Mouse (Mus musculus) limb, embryonic 11.5 days (tissue): ENCODE results near the gene Ogg1. TPM values are rescaled to one million over a fixed set of nuclear protein-coding genes. Genes with fewer than 3 reads are reported as not detected.

ENCODE experiments used
- ATAC-seq: fragments of 200-750 bp; cut with Nextera tagmentation; 2 replicates; pipeline ENCODE4 v1.8.0; 2017; ENCODE audit warnings: low read depth; ENCODE audit not compliant: insufficient number of reproducible peaks, low FRiP score, low TSS enrichment
- DNase-seq: peaks from one replicate; pipeline ENCODE4 v3.0.0-alpha.2; 2015; ENCODE audit warnings: low spot score
- H3K27ac ChIP-seq: fragments of 300-500 bp; sonication (generic); replicated peaks from 2 replicates; pipeline ENCODE4 v1.5.1; 2014; ENCODE audit warnings: low read depth, mild to moderate bottlenecking, low read length
- H3K27me3 ChIP-seq: fragments of 300-500 bp; sonication (generic); 2 replicates; pipeline ENCODE4 v1.6.1; 2014; ENCODE audit warnings: mild to moderate bottlenecking, low read length, mixed read lengths; ENCODE audit not compliant: control insufficient read depth, insufficient read depth
- H3K36me3 ChIP-seq: fragments of 300-500 bp; sonication (generic); 2 replicates; pipeline ENCODE4 v1.6.1; 2014; ENCODE audit warnings: mild to moderate bottlenecking, low read length, moderate library complexity, mixed read lengths; ENCODE audit not compliant: control insufficient read depth, insufficient read depth
- H3K4me1 ChIP-seq: fragments of 300-500 bp; sonication (generic); 2 replicates; pipeline ENCODE4 v1.6.1; 2014; ENCODE audit warnings: low read length, mixed read lengths; ENCODE audit not compliant: control insufficient read depth, insufficient read depth
- H3K4me2 ChIP-seq: fragments of 300-500 bp; sonication (generic); 2 replicates; pipeline ENCODE4 v1.6.1; 2014; ENCODE audit warnings: low read depth, mild to moderate bottlenecking, moderate library complexity; ENCODE audit not compliant: severe bottlenecking
- H3K4me3 ChIP-seq: fragments of 300-500 bp; sonication (generic); 2 replicates; pipeline ENCODE4 v1.5.1; 2014; ENCODE audit warnings: low read depth, low read length
- H3K9ac ChIP-seq: fragments of 300-500 bp; sonication (generic); 2 replicates; pipeline ENCODE4 v1.6.1; 2014; ENCODE audit warnings: mild to moderate bottlenecking, low read length
- H3K9me3 ChIP-seq: fragments of 300-500 bp; sonication (generic); 2 replicates; pipeline ENCODE4 v1.6.1; 2016; ENCODE audit warnings: low read length; ENCODE audit not compliant: control insufficient read depth
- WGBS: fragments of 180-500 bp; shearing (Covaris S2); extraction: QIAGEN DNeasy Blood & Tissue Kit; methylation state at CpG from one replicate; pipeline ENCODE4 v1.1.7; 2014; 5-methylcytosine and 5-hydroxymethylcytosine counted together
- polyA plus RNA-seq: library from polyadenylated mRNA; unstranded; fragments of >200 nt; fragmentation: Nextera tagmentation; extraction: Ambion mirVana; gene quantifications from 2 replicates; pipeline ENCODE4 v1.2.1, GENCODE M21; 2014

The Ogg1 gene
- polyA plus RNA-seq, 1 experiment from 2014 or later = 15.1 TPM

GRCm38 (mm10) chr6:113289346-113289745 is 37.4 kb upstream of the Ogg1 start:
- WGBS = 91% methylated on average over 15 of the region's 15 CpGs
- no peak for DNase-seq
- no peaks in the 10 kb centered on the region for H3K9me3 ChIP-seq

GRCm38 (mm10) chr6:113290346-113290745 is 36.4 kb upstream of the Ogg1 start:
- H3K9me3 ChIP-seq = no peaks in the 10 kb centered on the region
- DNase-seq = no peak
- 67% methylated on average over 6 of the region's 6 CpGs for WGBS

More at GRCm38 (mm10) chr6:113289346-113289745, 37.4 kb upstream of the Ogg1 start:
- Histone ChIP-seq H3K27ac (no peak overlapping the region), H3K4me3 (no peak overlapping the region), H3K4me1 (no peaks in the 10 kb centered on the region), H3K36me3 (no peaks in the 10 kb centered on the region), H3K27me3 (peaks cover 8% of the 10 kb centered on the region), H3K9ac (no peak overlapping the region), H3K4me2 (no peak overlapping the region)
- ATAC-seq = no peak

DNA sequence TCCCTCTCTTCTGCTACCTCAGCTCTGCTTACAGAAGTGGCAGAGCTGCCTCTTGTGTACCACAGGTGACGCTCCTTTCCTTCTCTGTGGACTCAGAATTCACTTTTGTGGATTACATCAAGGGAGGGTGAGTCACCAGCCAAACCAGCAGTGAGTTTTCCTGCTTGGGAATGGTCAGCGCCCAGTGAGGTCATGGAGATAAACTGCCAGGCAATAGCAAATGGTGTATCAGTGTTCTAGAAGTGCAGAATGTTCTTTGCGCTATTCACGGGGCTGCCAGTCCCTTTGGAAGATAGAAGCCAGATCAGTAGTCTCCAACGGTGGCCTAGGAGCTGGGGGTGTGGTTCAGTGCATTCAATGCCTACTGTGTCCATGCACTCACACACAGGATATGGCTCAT is 33.8 kb upstream of the Ogg1 start:
- no peak overlapping the region for H3K27ac ChIP-seq
- DNase-seq = no peak
- no peaks in the 10 kb centered on the region for H3K4me1 ChIP-seq
- no peaks in the 10 kb centered on the region for H3K27me3 ChIP-seq
- no peaks in the 10 kb centered on the region for H3K36me3 ChIP-seq
- H3K9ac ChIP-seq = no peak overlapping the region
- H3K4me3 ChIP-seq = no peak overlapping the region
- H3K4me2 ChIP-seq = no peak overlapping the region
- H3K9me3 ChIP-seq = no peaks in the 10 kb centered on the region
- ATAC-seq = no peak
- 71% methylated on average over 5 of the region's 5 CpGs for WGBS

More at GRCm38 (mm10) chr6:113290346-113290745, 36.4 kb upstream of the Ogg1 start:
- H3K4me2 ChIP-seq = no peak overlapping the region
- no peaks in the 10 kb centered on the region for H3K36me3 ChIP-seq
- ATAC-seq = no peak
- no peak overlapping the region for H3K9ac ChIP-seq
- H3K4me3 ChIP-seq = no peak overlapping the region
- no peak overlapping the region for H3K27ac ChIP-seq
- no peaks in the 10 kb centered on the region for H3K27me3 ChIP-seq
- no peaks in the 10 kb centered on the region for H3K4me1 ChIP-seq

GRCm38 (mm10) chr6:113296046-113296445 is 30.7 kb upstream of the Ogg1 start:
- Histone ChIP-seq H3K9ac (no peak overlapping the region), H3K4me3 (no peak overlapping the region), H3K27ac (no peak overlapping the region), H3K4me1 (no peaks in the 10 kb centered on the region), H3K4me2 (no peak overlapping the region), H3K36me3 (no peaks in the 10 kb centered on the region), H3K9me3 (no peaks in the 10 kb centered on the region), H3K27me3 (no peaks in the 10 kb centered on the region)
- no peak for DNase-seq
- ATAC-seq = no peak
- WGBS = 83% methylated on average over 2 of the region's 2 CpGs

GRCm38 (mm10) chr6:113296639-113297038 is 30.1 kb upstream of the Ogg1 start:
- DNase-seq (no peak), ATAC-seq (no peak)

DNA sequence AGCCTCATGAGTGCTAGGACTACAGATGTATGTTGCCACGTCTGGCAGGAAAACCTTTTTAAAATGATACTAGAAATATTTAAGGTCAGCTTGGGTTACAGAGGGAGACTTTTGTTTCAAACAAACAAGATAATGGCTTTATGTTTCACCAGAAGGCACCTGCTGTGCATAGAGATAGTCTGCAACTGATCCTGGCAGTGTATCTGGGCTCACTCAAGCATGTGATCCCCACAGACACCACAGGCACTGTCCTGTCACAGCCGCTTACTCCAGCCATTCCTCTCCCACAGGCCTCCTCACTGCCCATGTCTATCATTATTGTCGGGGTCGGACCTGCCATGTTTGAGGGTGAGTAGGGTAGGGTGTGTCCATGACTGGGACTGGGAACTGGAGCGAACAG is 25.4 kb upstream of the Ogg1 start:
- Histone ChIP-seq H3K4me3 (no peak overlapping the region), H3K4me2 (no peak overlapping the region), H3K36me3 (no peaks in the 10 kb centered on the region), H3K27me3 (no peaks in the 10 kb centered on the region), H3K9ac (no peak overlapping the region), H3K27ac (no peak overlapping the region), H3K9me3 (no peaks in the 10 kb centered on the region), H3K4me1 (peaks cover 3% of the 10 kb centered on the region; the same call in 1 of the 2 replicates)
- WGBS = 85% methylated on average over 5 of the region's 5 CpGs
- ATAC-seq (no peak), DNase-seq (no peak)

More at GRCm38 (mm10) chr6:113296639-113297038, 30.1 kb upstream of the Ogg1 start:
- H3K9me3 ChIP-seq = no peaks in the 10 kb centered on the region
- H3K4me3 ChIP-seq = no peak overlapping the region
- no peak overlapping the region for H3K4me2 ChIP-seq
- H3K9ac ChIP-seq = no peak overlapping the region
- H3K4me1 ChIP-seq = no peaks in the 10 kb centered on the region
- H3K27ac ChIP-seq = no peak overlapping the region
- H3K36me3 ChIP-seq = no peaks in the 10 kb centered on the region
- H3K27me3 ChIP-seq = no peaks in the 10 kb centered on the region
- 74% methylated on average over 4 of the region's 4 CpGs for WGBS

DNA sequence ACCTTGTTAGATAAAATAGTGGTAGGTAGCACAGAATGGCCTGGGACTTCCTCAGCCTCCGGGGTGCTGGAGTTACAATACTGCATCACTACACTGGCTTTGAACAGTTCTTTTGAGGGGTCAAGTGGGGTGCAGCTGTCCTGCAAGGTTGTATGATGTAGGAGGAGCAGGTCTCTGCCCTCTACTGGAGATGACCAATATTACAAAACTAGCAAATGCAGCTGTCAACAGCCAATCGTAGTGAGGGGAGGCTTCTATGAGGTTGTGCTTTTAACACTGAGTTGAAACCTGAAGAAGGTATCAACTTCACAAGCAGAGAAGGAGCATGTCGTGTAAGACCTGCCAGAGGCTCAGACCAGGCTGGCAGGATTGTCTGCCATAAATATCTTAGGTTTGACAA is 24.5 kb upstream of the Ogg1 start:
- peaks cover 3% of the 10 kb centered on the region; the same call in 1 of the 2 replicates for H3K4me1 ChIP-seq
- H3K9me3 ChIP-seq = no peaks in the 10 kb centered on the region
- no peaks in the 10 kb centered on the region for H3K36me3 ChIP-seq
- H3K9ac ChIP-seq = no peak overlapping the region
- H3K4me3 ChIP-seq = no peak overlapping the region
- H3K4me2 ChIP-seq = no peak overlapping the region
- WGBS = 34% methylated on average over 3 of the region's 3 CpGs
- peak; percentile 33 for DNase-seq
- no peak for ATAC-seq
- no peaks in the 10 kb centered on the region for H3K27me3 ChIP-seq
- no peak overlapping the region for H3K27ac ChIP-seq

DNA sequence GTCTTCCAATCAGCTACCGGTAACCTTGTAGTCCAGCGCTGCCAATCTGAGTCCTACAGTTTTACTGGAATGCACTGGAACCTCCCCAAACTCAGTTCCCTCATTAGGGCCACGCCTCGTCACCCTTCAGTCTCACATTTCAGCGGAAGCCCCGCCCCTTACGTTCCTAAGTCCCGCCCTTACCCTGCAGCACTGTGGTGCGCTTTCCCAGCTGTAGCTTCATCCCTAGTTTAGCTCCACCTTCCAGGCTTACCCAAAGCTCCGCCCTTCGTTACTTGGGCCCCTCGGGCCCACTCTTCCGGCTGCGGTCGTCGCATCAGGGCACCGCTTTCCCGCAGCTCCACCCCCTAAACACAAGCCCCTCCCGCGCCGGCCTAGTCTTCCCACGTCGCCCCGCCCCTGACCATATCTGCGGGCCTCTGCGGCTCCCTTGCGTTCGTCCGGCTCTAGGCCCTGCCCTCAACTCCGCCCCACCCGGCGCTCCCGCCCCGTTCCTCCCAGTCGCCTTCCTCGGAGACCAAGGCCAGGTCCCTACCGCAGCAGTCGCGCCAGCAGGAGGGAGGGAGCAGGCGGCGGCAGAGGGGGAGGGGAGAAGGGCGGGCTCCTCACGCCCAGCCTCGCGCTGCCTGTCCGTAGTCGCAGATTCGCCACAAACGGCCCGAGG is 20.3 kb upstream of the Ogg1 start:
- Histone ChIP-seq H3K9ac (peak overlapping the region; percentile 83), H3K27ac (peak overlapping the region; percentile 86), H3K36me3 (no peaks in the 10 kb centered on the region; the same call in 1 of the 2 replicates), H3K9me3 (no peaks in the 10 kb centered on the region), H3K4me3 (peak overlapping the region; percentile 93), H3K4me2 (peak overlapping the region; percentile 82), H3K27me3 (no peaks in the 10 kb centered on the region), H3K4me1 (peaks cover 11% of the 10 kb centered on the region; the same call in 1 of the 2 replicates)
- WGBS = under 1% methylated on average over 50 of the region's 50 CpGs
- peak; percentile 98 for ATAC-seq
- peak; percentile 99 for DNase-seq
